15 mouse cellular contexts compared by ENCODE assay signal in the genomic region with DNA sequence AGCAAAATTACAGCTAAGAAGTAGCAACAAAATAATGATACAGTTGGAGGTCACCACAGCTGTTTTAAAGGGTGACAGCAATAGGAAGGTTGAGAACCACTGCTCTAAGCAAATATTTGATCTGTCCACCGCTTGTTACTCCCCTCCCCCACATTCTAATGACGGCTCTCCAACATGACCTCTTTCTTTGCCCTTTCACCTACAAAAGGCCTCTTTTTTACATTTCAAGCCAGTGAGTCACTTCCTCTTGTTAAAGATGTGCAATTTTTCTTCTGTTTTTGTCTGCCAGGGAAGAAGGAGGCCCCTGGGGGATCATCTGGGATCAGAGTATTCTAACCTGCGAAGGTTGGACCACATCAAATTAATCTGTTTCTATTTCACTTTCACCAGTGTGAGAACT. TPM values are rescaled to one million over a fixed set of nuclear protein-coding genes. Genes with fewer than 3 reads are reported as not detected.
DNase-seq lines count a peak whose midpoint lies in the region; ATAC-seq and TF ChIP-seq lines count a peak whose summit lies in the region.
"Had no signal": no experiment of that assay in that cellular context is flagged by ENCODE, and none has a peak within 500 bp of the region (broad histone marks: within the 10 kb centered on the region; RNA-seq: fewer than 3 reads in every experiment).

No protein-coding gene starts in this region.

- no peak for TF ChIP-seq CTCF in gastrocnemius, adult 2 months (IDR thresholded peaks at IDR 0.05)

- no peak for DNase-seq in gastrocnemius, adult 2 months
- DNase-seq in gastrocnemius, postnatal 36 days: no peak
- peak; percentile 53 for DNase-seq in lung, postnatal 36 days
- no peak for DNase-seq in lung, postnatal 10 days
- DNase-seq in yolk sac, embryonic 10.5 days (ENCODE audit: low spot score): peak; percentile 84
- DNase-seq in frontal cortex, postnatal 14 days (ENCODE audit: low spot score in 2 of 2): no peak
- no peak for DNase-seq in layer of hippocampus, adult 11-12 months (ENCODE audit: low spot score)
- DNase-seq: kidney, postnatal 25 days; left cerebral cortex, postnatal 4 days had no signal

- no peak overlapping the region for H3K4me3 ChIP-seq in gastrocnemius, adult 2 months
- H3K4me3 ChIP-seq: embryonic facial prominence, embryonic 12.5 days; forebrain, embryonic 15.5 days; heart, embryonic 10.5 days; hindbrain, embryonic 15.5 days had no signal

- peak; percentile 35 for ATAC-seq in granulocyte monocyte progenitor cell, adult 5-6 weeks (replicated peaks; ENCODE audit: poor library complexity, severe bottlenecking)
- ATAC-seq: activated CD4-positive, CD25-positive, alpha-beta regulatory T cell, adult 4 months; forebrain, embryonic 15.5 days had no signal

- H3K27ac ChIP-seq in gastrocnemius, adult 2 months: peak overlapping the region; percentile 48
- H3K27ac ChIP-seq: embryonic facial prominence, embryonic 12.5 days; forebrain, embryonic 15.5 days; hindbrain, embryonic 15.5 days had no signal

- intact Hi-C loops in gastrocnemius, adult 2 months (cut with DNase I): no loop called here
- intact Hi-C loops in gastrocnemius, postnatal 36 days (cut with DNase I): no loop called here

RNA-seq across cellular contexts. Expression of gene Plin2, which starts 1.9 kb away (rescaled TPM):
- 10 to 100 TPM; 32.4 to 60.2 TPM for total RNA-seq in gastrocnemius, adult 2 months (2021)
- 10 to 100 TPM; 51.7 to 54.1 TPM for total RNA-seq in gastrocnemius, postnatal 36 days (2021)
- total RNA-seq in granulocyte monocyte progenitor cell, adult 5-6 weeks (2014; fragmentation: Nextera tagmentation): 51.6 and 63.3 TPM in 2 replicates
- 73.6 and 73.7 TPM in 2 replicates for total RNA-seq in granulocyte monocyte progenitor cell, adult 5-6 weeks (2017)

RNA-seq across cellular contexts. Expression of gene Haus6, which starts 59.9 kb away (rescaled TPM):
- 1 to 10 TPM; 5.0 to 5.3 TPM for total RNA-seq in gastrocnemius, adult 2 months (2021)
- total RNA-seq in gastrocnemius, postnatal 36 days (2021): 1 to 10 TPM; 4.6 to 5.7 TPM
- total RNA-seq in granulocyte monocyte progenitor cell, adult 5-6 weeks (2014; fragmentation: Nextera tagmentation): 22.5 and 23.3 TPM in 2 replicates
- 28.9 and 32.2 TPM in 2 replicates for total RNA-seq in granulocyte monocyte progenitor cell, adult 5-6 weeks (2017)

Comparison
In these comparisons a context has a peak if more than half of its experiments do, and no peak if none do; other contexts are left out.
1. DNase-seq: peak in lung, postnatal 36 days (single experiment) and yolk sac, embryonic 10.5 days (single experiment); none in gastrocnemius, adult 2 months (single experiment), gastrocnemius, postnatal 36 days (0 of 2), lung, postnatal 10 days (single experiment), frontal cortex, postnatal 14 days (0 of 2) and layer of hippocampus, adult 11-12 months (single experiment).